Mouse (Mus musculus): Measurements from ENCODE around the gene Cpa2. TPM values are rescaled to one million over a fixed set of nuclear protein-coding genes. Genes with fewer than 3 reads are reported as not detected.

The Cpa2 gene
- total and polyA plus RNA-seq, 3 experiments: 0.12 to 0.43 TPM; not detected in 1

DNA sequence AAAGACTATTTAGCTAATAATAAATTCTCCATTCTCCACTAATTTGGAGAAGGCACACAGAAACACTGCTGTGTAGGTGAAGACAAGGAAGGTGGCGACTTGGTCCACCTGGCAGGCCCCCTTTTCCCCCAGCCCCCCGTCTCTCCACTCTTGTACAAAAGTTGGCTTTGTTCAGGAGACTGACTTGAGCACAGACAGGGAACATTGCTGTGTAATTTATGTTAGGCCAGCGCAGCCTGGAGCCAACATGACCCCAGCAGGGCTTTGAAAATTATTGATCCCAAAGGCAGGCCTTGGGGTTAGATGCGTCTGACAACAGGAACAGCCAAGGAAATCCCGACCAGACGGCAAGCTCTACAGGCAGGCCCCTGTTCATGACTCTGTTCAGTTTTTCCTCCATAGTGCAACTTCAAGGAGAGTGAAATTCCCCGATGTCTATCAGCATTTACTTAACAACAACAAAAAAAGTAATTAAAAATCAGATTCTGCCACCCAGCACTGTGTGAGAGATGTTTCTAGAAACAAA lies 63.0 kb downstream of the Cpa2 start:
- Histone ChIP-seq H3K36me3 (ENCODE audit: control insufficient read depth in 1 of 2, insufficient read depth in 2 of 2, low read length in 2 of 2) (no peaks in the 10 kb centered on the region), H3K79me2 (ENCODE audit: control insufficient read depth, insufficient read depth, low read length, poor library complexity) (no peaks in the 10 kb centered on the region), H3K27ac (ENCODE audit: control insufficient read depth, low read depth, low read length) (no peak overlapping the region), H3K4me1 (ENCODE audit: control insufficient read depth in 1 of 2, insufficient read depth in 2 of 2, low read length in 2 of 2) (no peaks in the 10 kb centered on the region), H3K4me3 (ENCODE audit: control insufficient read depth in 1 of 2, insufficient read depth in 1 of 2, low read depth in 2 of 2, low read length in 2 of 2) (no peak overlapping the region), H3K9ac (ENCODE audit: control insufficient read depth, low read depth, low read length, poor library complexity, severe bottlenecking) (no peak overlapping the region), H3K27me3 (ENCODE audit: control insufficient read depth in 1 of 2, insufficient read depth in 2 of 2, low read length in 2 of 2) (peaks cover 15 to 25% of the 10 kb centered on the region in 2 experiments), H3K9me3 (replicated peaks; ENCODE audit: insufficient read depth, low read length) (no peaks in the 10 kb centered on the region)
- TF ChIP-seq RAD21 (IDR thresholded peaks at IDR 0.05; ENCODE audit: low read depth, low read length) (no peak), BHLHE40 (IDR thresholded peaks at IDR 0.05; ENCODE audit: borderline replicate concordance, low read depth, low read length) (no peak), MAZ (IDR thresholded peaks at IDR 0.05; ENCODE audit: low read depth, low read length) (no peak), ELF1 (IDR thresholded peaks at IDR 0.05; ENCODE audit: low read depth, low read length) (no peak), POLR2AphosphoS2 (IDR thresholded peaks at IDR 0.05; ENCODE audit: low read length) (no peak), ZKSCAN1 (IDR thresholded peaks at IDR 0.05; ENCODE audit: low read depth, low read length) (no peak), CHD2 (IDR thresholded peaks at IDR 0.05; ENCODE audit: low read length) (no peak), CTCF (IDR thresholded peaks at IDR 0.05 in 2 of 3, conservative IDR thresholded peaks at IDR 0.05 in 1 of 3; ENCODE audit: control insufficient read depth in 1 of 3, insufficient read depth in 1 of 3, low read depth in 2 of 3, low read length in 3 of 3, poor library complexity in 1 of 3, severe bottlenecking in 1 of 3) (no peak), USF1 (IDR thresholded peaks at IDR 0.05; ENCODE audit: low read depth, low read length) (no peak), TCF12 (IDR thresholded peaks at IDR 0.05; ENCODE audit: low read depth, low read length) (no peak), SIN3A (IDR thresholded peaks at IDR 0.05; ENCODE audit: low read length) (no peak), MYC (IDR thresholded peaks at IDR 0.05; ENCODE audit: low read depth, low read length) (no peak)
- DNase-seq (ENCODE audit: low read depth, low spot score): no peak

GRCm38 (mm10) chr6:30605111-30605510 lies 63.7 kb downstream of the Cpa2 start:
- Histone ChIP-seq H3K9me3 (replicated peaks; ENCODE audit: insufficient read depth, low read length) (no peaks in the 10 kb centered on the region), H3K9ac (ENCODE audit: control insufficient read depth, low read depth, low read length, poor library complexity, severe bottlenecking) (no peak overlapping the region), H3K79me2 (ENCODE audit: control insufficient read depth, insufficient read depth, low read length, poor library complexity) (no peaks in the 10 kb centered on the region), H3K27me3 (ENCODE audit: control insufficient read depth in 1 of 2, insufficient read depth in 2 of 2, low read length in 2 of 2) (peaks cover 14 to 28% of the 10 kb centered on the region in 2 experiments), H3K36me3 (ENCODE audit: control insufficient read depth in 1 of 2, insufficient read depth in 2 of 2, low read length in 2 of 2) (no peaks in the 10 kb centered on the region), H3K4me1 (ENCODE audit: control insufficient read depth in 1 of 2, insufficient read depth in 2 of 2, low read length in 2 of 2) (no peaks in the 10 kb centered on the region), H3K4me3 (ENCODE audit: control insufficient read depth in 1 of 2, insufficient read depth in 1 of 2, low read depth in 2 of 2, low read length in 2 of 2) (no peak overlapping the region), H3K27ac (ENCODE audit: control insufficient read depth, low read depth, low read length) (no peak overlapping the region)
- TF ChIP-seq RAD21 (IDR thresholded peaks at IDR 0.05; ENCODE audit: low read depth, low read length) (no peak), MAFK (IDR thresholded peaks at IDR 0.05; ENCODE audit: borderline replicate concordance, low read depth, low read length) (no peak), BHLHE40 (IDR thresholded peaks at IDR 0.05; ENCODE audit: borderline replicate concordance, low read depth, low read length) (no peak), POLR2AphosphoS5 (IDR thresholded peaks at IDR 0.05; ENCODE audit: borderline replicate concordance, low read depth, low read length) (no peak), TBP (IDR thresholded peaks at IDR 0.05; ENCODE audit: low read depth, low read length) (no peak), POLR2A (IDR thresholded peaks at IDR 0.05; ENCODE audit: control insufficient read depth in 1 of 2, insufficient read depth in 1 of 2, low read depth in 1 of 2, low read length in 2 of 2, poor library complexity in 1 of 2) (no peak), EP300 (IDR thresholded peaks at IDR 0.05; ENCODE audit: low read depth in 1 of 2, low read length in 2 of 2) (no peak), E2F4 (IDR thresholded peaks at IDR 0.05; ENCODE audit: borderline replicate concordance, low read depth, low read length) (no peak), NRF1 (IDR thresholded peaks at IDR 0.05; ENCODE audit: insufficient read depth, low read depth, low read length, poor library complexity, severe bottlenecking) (no peak), USF2 (IDR thresholded peaks at IDR 0.05; ENCODE audit: borderline replicate concordance in 1 of 2, insufficient read depth in 1 of 2, low read depth in 1 of 2, low read length in 2 of 2) (no peak), MXI1 (IDR thresholded peaks at IDR 0.05; ENCODE audit: low read depth, low read length) (no peak), ETS1 (IDR thresholded peaks at IDR 0.05; ENCODE audit: low read depth, low read length) (no peak), MEF2A (IDR thresholded peaks at IDR 0.05; ENCODE audit: extremely low read depth, insufficient replicate concordance, low read depth, low read length, poor library complexity, severe bottlenecking) (no peak), GATA1 (IDR thresholded peaks at IDR 0.05; ENCODE audit: low read depth, low read length) (no peak), CHD1 (IDR thresholded peaks at IDR 0.05; ENCODE audit: low read depth, low read length) (no peak), KAT2A (conservative IDR thresholded peaks at IDR 0.05; ENCODE audit: low read depth, low read length) (no peak), CHD2 (IDR thresholded peaks at IDR 0.05; ENCODE audit: low read length) (no peak), ZNF384 (IDR thresholded peaks at IDR 0.05; ENCODE audit: low read depth, low read length) (no peak), HCFC1 (IDR thresholded peaks at IDR 0.05; ENCODE audit: low read depth, low read length) (no peak)
- no peak for DNase-seq (ENCODE audit: low read depth, low spot score)
